Mouse (Mus musculus) C2C12 (cell line): ENCODE data around the gene Grm6. TPM values are rescaled to one million over a fixed set of nuclear protein-coding genes. Genes with fewer than 3 reads are reported as not detected.

Experiments
- H3K27me3 ChIP-seq: one replicate; pipeline ENCODE4 v1.6.1; 2011; ENCODE audit not compliant: control insufficient read depth, insufficient read depth, insufficient read length
- H3K36me3 ChIP-seq: one replicate; pipeline ENCODE4 v1.6.1; 2011; ENCODE audit not compliant: control insufficient read depth, insufficient read depth
- H3K4me3 ChIP-seq: one replicate; pipeline ENCODE4 v1.5.1; 2011; ENCODE audit warnings: mild to moderate bottlenecking, control low read depth; ENCODE audit not compliant: poor library complexity, insufficient read depth, severe bottlenecking
- H3K79me2 ChIP-seq: one replicate; pipeline ENCODE4 v1.6.1; 2011; ENCODE audit not compliant: control insufficient read depth, insufficient read depth
- H3K79me3 ChIP-seq: one replicate; pipeline ENCODE4 v1.6.1; 2011; ENCODE audit warnings: low read depth, control low read depth
- H3ac ChIP-seq: one replicate; pipeline ENCODE3; 2011; ENCODE audit warnings: low read depth; ENCODE audit not compliant: control insufficient read depth, insufficient read length
- CEBPB ChIP-seq: IDR thresholded peaks from one replicate; pipeline ENCODE4 v1.6.1; 2011; ENCODE audit warnings: low read depth, mild to moderate bottlenecking, control low read depth, moderate library complexity
- CTCF ChIP-seq: IDR thresholded peaks from one replicate; pipeline ENCODE4 v1.5.1; 2011; ENCODE audit not compliant: control insufficient read depth, insufficient read depth, insufficient read length
- FOSL1 ChIP-seq: IDR thresholded peaks from one replicate; pipeline ENCODE4 v1.8.0; 2011; ENCODE audit warnings: mild to moderate bottlenecking, low read length; ENCODE audit not compliant: poor library complexity, insufficient read depth, severe bottlenecking
- MAX ChIP-seq: IDR thresholded peaks from one replicate; pipeline ENCODE4 v1.6.1; 2011; ENCODE audit warnings: mild to moderate bottlenecking, control low read depth
- MYOD1 ChIP-seq: IDR thresholded peaks from one replicate; pipeline ENCODE4 v1.6.1; 2011; ENCODE audit warnings: low read depth; ENCODE audit not compliant: control insufficient read depth, insufficient read length
- MYOG ChIP-seq: IDR thresholded peaks from one replicate; pipeline ENCODE4 v1.6.1; 2011; ENCODE audit not compliant: control insufficient read depth, insufficient read length; ENCODE audit errors: extremely low read depth
- USF1 ChIP-seq: IDR thresholded peaks from one replicate; pipeline ENCODE4 v1.6.1; 2011; ENCODE audit warnings: low read depth, mild to moderate bottlenecking, control low read depth, moderate library complexity
- long read RNA-seq, 2 experiments: library from polyadenylated mRNA; unstranded; transcript quantifications; one replicate each; pipeline ENCODE4 v2.0.0; 2019 to 2020
- polyA plus RNA-seq: library from polyadenylated mRNA; unstranded; fragments of >200 nt; fragmentation: generic; extraction: Trizol; gene quantifications from one replicate; pipeline ENCODE4 v1.2.1, GENCODE M21; 2012; ENCODE audit warnings: missing spikeins

The Grm6 gene
- polyA plus RNA-seq, result not detected
- long read RNA-seq, experiment 1, result 0 reads
- long read RNA-seq, experiment 2, result 0 reads

DNA sequence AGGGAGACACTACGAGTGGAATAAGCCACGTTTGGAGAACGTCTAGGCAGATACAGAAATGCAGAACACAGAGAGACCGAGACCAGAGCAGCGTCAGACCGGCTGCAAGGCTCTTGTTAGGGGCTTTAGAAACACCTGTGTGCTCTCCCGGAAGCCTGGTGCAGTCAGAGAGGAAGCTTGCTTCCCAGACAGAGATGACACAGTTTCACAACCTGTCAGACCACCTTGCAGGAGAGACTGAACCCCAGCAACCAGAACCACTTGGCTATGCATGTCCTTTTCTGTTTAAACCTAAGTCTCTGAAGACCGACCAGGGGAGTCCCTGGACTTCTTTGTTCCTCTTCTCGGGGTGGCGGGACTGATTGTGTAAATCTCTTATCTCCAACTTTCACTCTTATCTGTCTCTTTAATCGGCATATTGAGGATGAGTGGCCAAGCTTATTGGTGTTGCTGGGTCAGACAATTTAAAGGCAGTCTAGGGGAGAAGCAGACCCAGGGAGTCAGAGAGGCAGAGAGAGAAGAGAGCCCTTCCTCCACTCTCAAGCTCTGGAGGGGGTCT is at the start of gene Grm6:
Gene Grm6 (plus strand): TSS at position 509 of the 559 bp plus-strand sequence.
- TF ChIP-seq MYOG (no peak), USF1 (no peak), FOSL1 (no peak), MAX (no peak), CEBPB (no peak), MYOD1 (no peak), CTCF (no peak)
- Histone ChIP-seq H3K27me3 (peaks cover 67% of the 10 kb centered on the region), H3K79me3 (no peaks in the 10 kb centered on the region), H3K4me3 (no peak within 1 kb of the TSS), H3K36me3 (no peaks in the 10 kb centered on the region), H3ac (no peak within 1 kb of the TSS), H3K79me2 (no peaks in the 10 kb centered on the region)

DNA sequence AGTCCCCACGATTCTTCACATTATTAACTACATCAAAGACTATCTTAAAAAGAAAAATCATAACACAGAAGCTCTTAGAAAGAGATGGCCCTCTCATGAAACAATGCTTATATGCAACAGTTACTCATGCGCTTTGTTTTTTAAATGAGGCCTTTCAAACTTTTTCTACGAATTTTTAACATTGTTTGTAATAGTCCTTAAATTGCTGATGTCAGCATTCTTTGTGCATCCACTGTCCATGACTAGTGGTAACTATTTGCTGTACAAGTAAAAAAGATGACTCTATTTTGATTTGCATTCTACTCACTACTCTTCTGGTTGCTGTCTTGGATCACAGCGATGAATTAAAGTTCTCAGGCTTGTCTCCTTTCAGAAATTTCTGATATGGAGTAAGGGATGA is 36.3 kb upstream of the Grm6 start:
- no peaks in the 10 kb centered on the region for H3K27me3 ChIP-seq
- TF ChIP-seq MYOD1 (no peak), MYOG (no peak), CTCF (no peak), FOSL1 (no peak), CEBPB (no peak), USF1 (no peak), MAX (no peak)
- H3ac ChIP-seq, result no peak overlapping the region
- no peaks in the 10 kb centered on the region for H3K79me2 ChIP-seq
- no peak overlapping the region for H3K4me3 ChIP-seq
- H3K36me3 ChIP-seq, result no peaks in the 10 kb centered on the region
- no peaks in the 10 kb centered on the region for H3K79me3 ChIP-seq

- no peaks in the 10 kb centered on the region for H3K79me2 ChIP-seq
- no peak overlapping the region for H3K4me3 ChIP-seq
- no peak overlapping the region for H3ac ChIP-seq
- no peak for TF ChIP-seq CEBPB
- no peak for TF ChIP-seq USF1
- TF ChIP-seq CTCF, result no peak
- TF ChIP-seq MYOD1, result no peak
- TF ChIP-seq FOSL1, result no peak
- TF ChIP-seq MYOG, result no peak
- TF ChIP-seq MAX, result no peak
- no peaks in the 10 kb centered on the region for H3K36me3 ChIP-seq
- H3K27me3 ChIP-seq, result no peaks in the 10 kb centered on the region
- H3K79me3 ChIP-seq, result no peaks in the 10 kb centered on the region
These were observed 24.3 kb upstream of the Grm6 start for GRCm38 (mm10) chr11:50826214-50826613.

DNA sequence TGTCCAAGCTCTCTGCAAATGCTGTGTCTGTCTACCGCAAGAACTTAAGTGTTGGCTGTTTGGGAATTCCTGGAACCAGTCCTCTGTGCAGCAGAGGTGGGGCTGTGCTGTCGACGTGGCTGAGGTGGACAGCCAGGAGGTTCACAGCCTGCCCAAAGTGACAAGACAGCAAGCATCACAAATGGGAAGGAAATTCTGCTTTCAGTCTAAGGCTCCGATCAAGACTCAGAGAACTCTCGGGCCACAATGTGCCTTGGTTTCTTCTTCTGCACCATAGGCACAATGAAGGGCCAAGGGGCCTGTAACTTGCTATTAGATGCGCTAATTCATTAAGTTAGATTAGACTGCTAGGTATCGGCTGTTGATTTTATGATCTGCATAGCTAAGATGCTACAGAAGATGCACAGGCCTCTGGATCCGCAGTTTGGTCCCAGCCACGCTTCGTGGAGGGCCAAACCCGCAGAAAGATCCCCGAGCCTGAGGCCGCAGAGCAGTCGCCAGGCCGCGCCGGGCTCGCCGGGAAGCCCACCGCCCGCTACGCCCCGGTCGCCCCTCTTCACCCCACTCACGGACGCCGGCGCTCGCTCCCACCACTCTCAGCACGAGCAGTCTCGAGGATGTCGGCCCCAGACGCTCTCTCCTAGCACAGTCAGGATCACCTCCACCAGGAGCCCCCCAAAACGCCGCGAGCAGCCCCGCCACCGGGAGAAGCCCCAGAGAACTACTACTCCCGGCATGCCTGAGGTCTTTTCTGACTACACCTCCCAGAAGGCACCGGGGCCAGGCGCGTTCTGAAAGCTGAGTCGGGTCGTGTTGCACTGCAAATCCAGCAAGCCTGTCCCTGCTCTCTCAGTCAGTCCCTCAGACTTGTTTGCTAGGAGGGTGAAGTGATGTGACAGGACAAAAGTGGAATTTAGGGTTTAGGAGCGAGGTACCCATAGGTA is 23.2 kb upstream of the Grm6 start, which contains the start of gene Zfp354c:
Gene Zfp354c (minus strand): TSS at position 715 of the 944 bp plus-strand sequence.
- TF ChIP-seq CTCF, result no peak
- no peak for TF ChIP-seq CEBPB
- TF ChIP-seq MYOG, result no peak
- no peak for TF ChIP-seq USF1
- no peak for TF ChIP-seq MYOD1
- TF ChIP-seq MAX, result no peak
- TF ChIP-seq FOSL1, result no peak
- Histone ChIP-seq H3K79me3 (no peaks in the 10 kb centered on the region), H3K4me3 (peak within 1 kb of the TSS; percentile 82), H3K27me3 (no peaks in the 10 kb centered on the region), H3K36me3 (no peaks in the 10 kb centered on the region), H3K79me2 (no peaks in the 10 kb centered on the region), H3ac (peak within 1 kb of the TSS; percentile 87)

- Histone ChIP-seq H3ac (no peak overlapping the region), H3K79me3 (no peaks in the 10 kb centered on the region), H3K79me2 (no peaks in the 10 kb centered on the region), H3K36me3 (no peaks in the 10 kb centered on the region), H3K27me3 (peaks cover 3% of the 10 kb centered on the region), H3K4me3 (no peak overlapping the region)
- TF ChIP-seq MYOD1, result no peak
- no peak for TF ChIP-seq MYOG
- TF ChIP-seq MAX, result no peak
- TF ChIP-seq USF1, result no peak
- no peak for TF ChIP-seq FOSL1
- no peak for TF ChIP-seq CEBPB
- no peak for TF ChIP-seq CTCF
These were observed 14.8 kb upstream of the Grm6 start for GRCm38 (mm10) chr11:50835727-50836126.
